Mouse (Mus musculus) embryo, embryonic 10 days (tissue): ENCODE measurements around the gene Mpst.

ENCODE experiments used
- DNase-seq: peaks from one replicate; pipeline ENCODE4 v3.0.0-alpha.2; 2015; ENCODE audit warnings: low spot score

The Mpst gene

GRCm38 (mm10) chr15:78437237-78438017, 31.2 kb downstream of the Mpst start:
- DNase-seq: peak; percentile 66

DNA sequence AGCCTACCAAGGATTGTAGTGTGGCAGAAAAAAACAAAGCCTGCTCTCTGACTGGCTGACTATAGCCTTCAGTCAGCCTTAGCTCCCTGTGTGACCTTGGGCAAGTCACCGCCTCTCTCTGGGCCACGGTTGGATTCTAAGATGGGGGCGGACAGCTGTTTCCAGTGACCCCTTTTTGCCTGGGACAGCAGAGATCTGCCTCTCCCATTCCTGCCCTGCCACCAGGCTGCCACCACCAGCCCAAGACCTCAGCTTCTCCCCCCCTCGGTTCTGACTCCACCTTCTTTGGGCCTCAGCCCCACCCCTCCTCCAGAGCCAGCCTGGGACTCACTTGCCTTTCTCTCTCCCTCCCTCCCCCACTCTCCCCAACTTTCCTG, 31.8 kb downstream of the Mpst start:
- no peak for DNase-seq

GRCm38 (mm10) chr15:78438505-78438904, 32.3 kb downstream of the Mpst start:
- DNase-seq: no peak

DNA sequence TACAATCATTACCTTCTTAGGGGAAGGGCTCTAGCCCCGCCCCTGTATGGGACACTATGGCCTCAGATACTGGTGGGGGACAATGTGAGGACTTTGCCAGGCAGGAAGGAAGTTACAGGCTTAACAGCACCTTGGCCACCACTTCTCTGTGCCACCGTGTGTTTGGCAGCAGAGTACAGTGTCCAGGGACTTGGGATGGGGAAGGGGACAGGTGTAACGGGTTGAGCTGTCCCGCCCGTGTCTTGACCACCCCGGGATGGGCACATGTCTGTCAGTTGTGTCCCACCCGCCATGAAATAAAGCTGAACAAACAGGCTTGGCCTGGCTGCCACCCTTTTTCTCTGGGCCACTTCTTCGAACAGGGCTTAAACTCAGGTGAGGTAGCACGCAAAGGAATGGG, 32.8 kb downstream of the Mpst start:
- no peak for DNase-seq

DNA sequence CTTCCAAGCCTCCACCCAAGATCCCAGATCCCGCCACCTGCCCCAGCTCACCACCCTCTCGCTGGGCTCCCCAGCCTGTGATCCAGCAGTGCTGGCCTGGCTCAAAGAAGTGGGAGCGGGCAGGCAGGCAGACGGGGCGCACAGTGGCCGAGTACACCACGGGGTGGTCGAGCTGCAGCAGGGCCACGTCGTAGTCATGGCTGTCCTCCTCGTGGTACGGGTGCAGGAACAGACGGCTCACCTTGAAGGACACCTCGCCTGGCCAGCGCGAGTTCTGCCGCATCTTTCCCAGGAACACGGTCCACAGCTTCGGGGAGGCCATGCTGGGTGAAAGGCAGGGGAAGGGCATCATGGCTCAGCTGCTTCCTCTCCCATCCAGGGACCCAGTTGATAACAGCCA, 36.0 kb downstream of the Mpst start:
- no peak for DNase-seq

GRCm38 (mm10) chr15:78443857-78444256, 37.6 kb downstream of the Mpst start:
- no peak for DNase-seq

GRCm38 (mm10) chr15:78447121-78447520, 40.9 kb downstream of the Mpst start:
- DNase-seq: no peak

DNA sequence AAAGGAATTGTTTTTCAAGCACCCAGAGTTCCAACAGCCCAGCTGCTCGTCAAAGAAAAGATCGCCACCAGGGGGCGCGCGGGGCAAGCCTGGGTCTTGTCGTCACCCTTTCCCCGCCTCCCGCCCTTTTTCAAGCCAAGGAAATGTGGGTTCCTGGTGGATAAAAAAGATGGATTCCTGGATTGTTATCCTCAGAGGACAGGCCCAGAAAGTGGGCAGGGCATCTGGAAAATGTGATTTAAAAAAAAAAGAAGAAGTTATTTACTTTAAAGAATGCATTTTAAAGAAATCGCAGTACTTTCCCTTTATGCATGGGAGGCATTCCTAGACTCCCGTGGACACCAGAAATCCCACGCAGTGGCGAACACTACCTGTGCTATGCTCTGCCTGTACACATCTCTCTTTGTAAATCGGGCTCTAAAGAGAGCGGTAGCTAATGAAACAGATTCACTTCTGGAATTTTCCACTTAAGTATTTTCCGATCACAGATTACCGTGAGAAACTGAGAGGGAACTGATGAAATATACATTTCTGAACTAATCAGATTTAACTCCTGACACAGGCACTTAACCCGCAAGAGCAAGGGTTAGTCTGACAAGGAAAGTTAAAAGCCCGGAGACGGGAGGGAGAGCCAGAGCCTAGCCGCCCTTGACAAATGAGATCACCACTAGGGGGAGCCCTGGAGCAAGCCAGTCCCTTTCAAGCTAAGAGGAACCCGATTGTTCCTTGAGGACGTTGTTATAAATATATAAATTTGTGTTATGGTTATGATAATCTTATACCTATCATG, 41.7 kb downstream of the Mpst start:
- DNase-seq: peak; percentile 94

DNA sequence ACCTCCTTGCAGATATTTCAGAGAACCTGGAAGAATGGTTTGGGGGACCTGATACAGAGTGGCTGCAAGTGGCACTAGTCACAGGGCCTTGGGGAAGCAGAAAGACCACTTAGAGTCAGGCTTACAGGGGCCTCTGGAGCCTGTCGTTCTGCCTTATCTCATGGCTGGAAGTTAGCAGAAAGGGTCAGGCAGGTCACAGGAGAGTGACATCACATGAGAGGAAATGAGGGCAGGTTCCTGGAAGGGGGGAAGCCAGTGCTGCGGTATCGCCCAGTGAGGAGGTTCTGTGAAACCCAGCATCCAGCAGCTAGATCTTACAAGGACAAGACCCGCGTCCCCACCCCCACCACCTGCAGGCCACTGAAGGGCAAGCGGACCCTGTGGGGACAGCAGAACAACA, 42.9 kb downstream of the Mpst start:
- peak; percentile 37 for DNase-seq

GRCm38 (mm10) chr15:78449694-78450418, 43.6 kb downstream of the Mpst start:
- peak; percentile 49 for DNase-seq

GRCm38 (mm10) chr15:78450419-78450768, 44.2 kb downstream of the Mpst start:
- DNase-seq: no peak

GRCm38 (mm10) chr15:78451201-78451600, 45.0 kb downstream of the Mpst start:
- DNase-seq: no peak

- DNase-seq: no peak
Observed at GRCm38 (mm10) chr15:78452929-78453328, 46.7 kb downstream of the Mpst start.

DNA sequence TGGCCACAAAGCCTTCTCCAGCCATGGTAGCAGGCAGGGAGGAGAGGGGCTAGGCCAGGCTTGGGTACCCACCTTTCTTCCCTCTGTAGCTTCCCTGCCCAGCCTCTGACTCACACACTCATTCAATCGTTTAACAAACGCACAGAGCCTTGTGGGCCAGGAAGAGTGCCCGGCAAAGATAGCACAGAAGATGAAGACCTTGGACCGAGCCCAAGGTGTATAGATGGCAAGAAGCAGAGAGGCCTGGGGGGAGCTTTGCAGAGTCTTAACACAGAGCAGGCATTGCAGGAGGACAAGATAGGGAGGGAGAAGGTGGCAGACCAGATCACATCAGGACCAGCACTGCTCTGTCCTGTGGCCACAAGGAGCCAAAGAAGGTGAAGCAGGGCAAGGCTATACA, 49.0 kb downstream of the Mpst start:
- DNase-seq: no peak

DNA sequence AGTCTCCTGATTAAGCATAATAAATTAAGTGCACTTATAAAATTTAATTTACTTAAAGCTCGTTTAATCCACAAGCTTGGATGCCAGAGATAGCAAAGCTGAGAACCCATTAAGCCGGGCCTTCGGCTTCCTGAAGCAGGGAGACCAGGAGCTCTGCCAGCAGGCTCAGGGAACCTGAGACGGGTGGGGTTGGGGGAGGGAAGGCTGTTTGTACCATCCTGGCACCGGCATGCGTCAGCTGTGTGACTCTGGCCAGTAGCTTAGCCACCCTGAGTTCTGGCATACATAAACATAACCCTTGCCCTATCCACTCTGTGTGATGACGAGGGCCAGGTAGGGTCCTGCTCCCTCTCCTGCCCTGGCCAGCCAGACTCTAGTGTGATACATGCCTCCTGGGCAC, 49.8 kb downstream of the Mpst start:
- no peak for DNase-seq

GRCm38 (mm10) chr15:78457193-78457592, 51.0 kb downstream of the Mpst start:
- DNase-seq: no peak

- no peak for DNase-seq
Observed at GRCm38 (mm10) chr15:78462981-78463380, 56.8 kb downstream of the Mpst start.
